Mouse (Mus musculus): ENCODE data around the gene Arid2.

- TF ChIP-seq TCF12 (IDR thresholded peaks at IDR 0.05; ENCODE audit: insufficient read depth, poor library complexity, severe bottlenecking) (no peak), CEBPB (IDR thresholded peaks at IDR 0.05; ENCODE audit: insufficient read depth, poor library complexity, severe bottlenecking) (no peak), POLR2A (IDR thresholded peaks at IDR 0.05; ENCODE audit: insufficient read length, low read depth) (no peak), SRF (IDR thresholded peaks at IDR 0.05; ENCODE audit: control insufficient read depth, insufficient read length, low read depth) (no peak)
These were observed 33.5 kb upstream of the Arid2 start for GRCm38 (mm10) chr15:96253827-96254226.

Measured in myocyte (in vitro differentiated cells).